Mouse (Mus musculus): ENCODE results near the gene Polr1a. TPM values are rescaled to one million over a fixed set of nuclear protein-coding genes. Genes with fewer than 3 reads are reported as not detected.

The Polr1a gene
- total RNA-seq, 2 experiments from 2014 or later: 32.3 to 40.5 TPM

DNA sequence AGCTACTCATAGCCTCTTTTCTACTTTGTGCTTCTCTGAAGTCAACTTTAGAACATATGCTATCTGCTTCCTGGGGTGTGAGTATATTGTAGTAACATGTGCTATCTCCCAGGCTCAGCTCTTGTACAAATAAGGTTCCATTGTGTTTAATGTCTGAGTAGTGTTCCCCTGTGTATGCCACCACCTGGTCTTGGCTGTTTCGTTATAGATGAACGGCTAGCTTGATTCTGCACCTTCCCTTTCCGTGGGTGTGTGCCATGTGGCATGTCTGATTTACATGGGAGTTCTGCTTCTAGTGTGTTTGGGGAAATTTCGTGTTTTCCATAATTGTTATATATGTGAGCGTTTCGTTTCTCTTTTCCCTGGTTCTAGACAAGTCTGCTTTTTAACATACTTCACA is 36.2 kb downstream of the Polr1a start:
- no peak for DNase-seq
- intact Hi-C loops (cut with DNase I): no loop called here

DNA sequence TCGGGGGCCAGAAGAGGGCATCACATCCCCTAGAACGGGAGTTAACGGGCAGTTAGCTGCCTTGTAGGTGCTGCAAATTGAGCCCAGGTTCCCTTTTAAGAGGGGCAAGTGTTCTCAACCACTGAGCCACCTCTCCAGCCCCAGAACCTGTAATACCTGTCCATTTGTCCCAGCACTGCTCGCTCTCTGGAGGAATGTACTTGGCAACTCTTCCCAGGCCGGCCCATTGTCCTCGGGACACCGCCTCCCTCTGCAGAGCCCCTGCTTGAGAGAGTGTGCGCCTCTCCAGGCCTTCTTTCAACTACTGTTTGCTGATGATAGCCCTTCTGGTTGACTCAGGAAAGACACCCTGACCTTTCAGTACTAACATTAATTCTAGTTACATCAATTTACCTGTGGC is 37.3 kb downstream of the Polr1a start:
- DNase-seq: no peak
- intact Hi-C loops (cut with DNase I): no loop called here

DNA sequence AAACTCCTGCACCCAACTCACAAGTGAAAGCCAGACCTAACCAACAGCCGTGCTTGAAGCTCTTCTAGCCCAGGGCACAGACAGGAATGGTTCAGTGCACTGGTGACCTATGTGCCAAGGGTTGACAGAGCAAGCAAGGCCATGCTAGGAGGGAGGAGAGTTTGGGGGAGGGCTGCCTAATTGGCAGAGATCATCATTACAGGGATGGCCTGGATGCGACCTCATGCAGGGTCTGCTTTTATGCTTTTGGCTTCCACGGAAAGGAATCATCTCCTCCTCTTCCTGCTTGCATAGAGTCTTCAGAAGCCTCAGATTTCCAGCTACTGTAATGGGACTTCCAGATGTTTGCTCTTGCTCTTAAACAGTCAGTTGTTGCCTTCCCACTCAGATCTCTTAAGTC is 40.9 kb downstream of the Polr1a start:
- intact Hi-C loops (cut with DNase I): no loop called here
- no peak for DNase-seq

DNA sequence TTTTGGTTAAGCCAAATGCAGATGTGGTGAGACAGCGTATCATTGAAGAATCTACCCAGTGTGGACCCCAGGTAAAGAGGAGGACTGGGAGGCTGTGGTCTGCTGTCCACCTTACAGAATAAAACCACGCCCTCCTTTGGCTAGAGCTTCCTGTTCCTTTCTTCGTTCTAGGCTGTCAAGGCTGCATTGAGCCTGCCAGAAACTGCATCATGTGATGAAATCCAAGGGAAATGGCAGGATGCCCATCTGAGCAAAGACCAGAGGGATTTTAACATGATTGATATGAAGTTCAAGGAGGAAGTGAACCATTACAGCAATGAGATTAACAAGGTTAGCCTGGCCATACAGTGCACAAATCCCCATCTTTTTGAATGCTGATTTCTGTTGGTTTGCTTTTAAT is 41.7 kb downstream of the Polr1a start:
- intact Hi-C loops (cut with DNase I): no loop called here
- peak in 1 of 2 experiments; percentile 30 for DNase-seq

DNA sequence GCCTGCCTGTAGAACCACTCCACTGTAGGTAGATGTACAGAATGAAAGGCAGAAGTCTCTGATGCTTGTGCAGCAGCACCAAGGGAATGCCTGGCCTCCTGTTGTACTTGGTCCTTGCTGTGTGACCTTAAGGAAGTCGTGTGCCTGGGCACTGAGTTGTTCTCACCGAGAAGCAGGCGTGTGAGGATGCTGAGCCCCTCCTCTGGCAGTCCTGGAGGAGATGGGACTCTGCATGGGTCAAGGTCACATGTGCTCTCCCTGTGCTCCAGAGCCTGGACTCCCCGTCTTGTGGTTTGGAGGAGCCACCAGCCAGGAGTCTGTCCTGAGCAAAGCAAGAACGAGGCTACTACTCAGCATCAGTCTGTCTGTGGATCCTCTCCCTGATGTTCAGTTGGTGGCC is 42.3 kb downstream of the Polr1a start:
- DNase-seq: no peak
- intact Hi-C loops (cut with DNase I): no loop called here

DNA sequence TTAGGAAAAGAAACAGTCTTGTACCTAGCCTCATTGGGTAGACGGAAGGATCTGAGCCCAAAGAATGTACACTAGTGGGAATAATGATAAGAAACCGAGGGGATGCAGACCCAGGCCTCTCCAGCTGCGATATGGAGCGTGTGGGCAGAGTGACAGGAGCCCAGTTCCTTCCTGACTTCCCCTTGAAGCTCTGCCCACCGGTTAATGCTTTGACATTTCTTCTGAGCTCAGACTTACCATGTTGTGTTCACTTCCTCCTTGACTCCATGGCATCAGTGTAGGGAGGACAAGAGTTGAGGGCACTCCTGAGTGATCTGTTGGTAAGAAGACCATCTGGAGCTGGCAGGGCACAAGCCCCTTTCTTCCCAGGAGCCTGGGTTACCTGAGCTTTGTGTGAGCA is 53.3 kb downstream of the Polr1a start:
- DNase-seq: no peak
- intact Hi-C loops (cut with DNase I): no loop called here

DNA sequence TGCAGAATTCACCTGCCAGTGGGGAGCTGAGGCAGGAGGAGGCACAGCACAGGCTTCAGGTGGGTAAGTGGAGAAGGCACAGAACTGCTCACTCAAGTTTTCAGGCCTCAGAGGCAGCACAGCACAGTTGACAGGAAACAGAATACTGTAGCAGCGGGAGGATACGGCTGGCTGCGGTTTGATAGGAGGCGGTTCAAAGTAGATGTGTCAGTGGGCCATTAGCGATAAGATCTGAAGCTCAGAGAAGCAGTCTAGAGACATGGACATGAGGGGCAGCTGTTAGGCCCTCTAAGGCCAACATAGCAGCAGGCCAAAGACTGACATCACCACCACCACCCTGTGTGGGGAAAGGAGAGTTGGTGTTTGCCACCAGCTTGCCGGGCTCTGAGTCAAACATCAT is 53.9 kb downstream of the Polr1a start:
- intact Hi-C loops (cut with DNase I): no loop called here
- no peak for DNase-seq

DNA sequence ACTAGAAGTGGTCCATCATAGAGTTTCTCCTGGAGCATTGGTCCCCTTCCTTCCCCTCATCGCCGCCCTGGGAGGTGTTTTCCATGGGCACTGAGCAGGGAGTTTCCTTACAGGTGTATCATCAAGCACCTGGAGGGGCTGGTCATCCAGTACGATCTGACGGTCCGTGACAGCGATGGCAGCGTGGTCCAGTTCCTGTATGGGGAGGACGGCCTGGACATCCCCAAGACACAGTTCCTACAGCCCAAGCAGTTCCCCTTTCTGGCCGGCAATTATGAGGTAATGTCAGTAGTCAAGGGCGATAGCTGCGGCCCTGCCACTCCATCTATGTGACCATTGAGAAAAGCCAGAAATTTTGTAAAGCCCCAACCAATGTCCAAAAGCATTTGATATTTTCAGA is 54.7 kb downstream of the Polr1a start:
- no peak for DNase-seq
- intact Hi-C loops (cut with DNase I): no loop called here

DNA sequence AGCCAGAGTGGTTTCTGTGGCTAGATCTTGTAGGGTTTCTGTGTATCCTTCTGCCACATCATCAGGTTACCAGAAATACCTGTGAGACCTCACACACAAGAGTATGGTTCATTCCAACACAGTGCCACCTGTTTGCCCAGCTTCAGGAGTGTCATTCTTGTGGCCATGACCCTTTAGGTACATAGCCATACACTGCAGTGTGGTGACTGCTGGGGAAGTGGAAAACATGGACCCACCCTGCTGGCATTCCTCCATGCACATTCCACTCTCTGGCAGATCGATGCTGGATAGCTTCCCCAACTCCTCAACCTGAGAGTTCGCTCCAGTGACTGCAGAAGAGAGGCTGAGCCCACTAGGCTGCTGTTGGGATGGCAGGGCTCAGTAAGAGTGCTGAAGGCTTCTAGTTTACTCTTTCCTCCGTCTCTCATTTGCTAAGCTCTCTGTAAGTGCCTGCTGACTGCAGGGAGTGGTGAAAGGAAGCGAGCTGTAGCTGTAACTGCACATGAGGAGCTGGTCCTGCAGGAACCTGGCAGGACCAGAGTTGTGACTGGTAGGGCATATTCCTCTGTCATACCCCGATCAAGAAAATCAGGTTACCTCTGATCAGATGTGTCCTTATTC is 57.9 kb downstream of the Polr1a start:
- intact Hi-C loops (cut with DNase I): loop anchor here (5.0 kb wide), 1 partner anchor 131 kb away; the partner anchor contains the start of gene St3gal5
- DNase-seq: no peak

DNA sequence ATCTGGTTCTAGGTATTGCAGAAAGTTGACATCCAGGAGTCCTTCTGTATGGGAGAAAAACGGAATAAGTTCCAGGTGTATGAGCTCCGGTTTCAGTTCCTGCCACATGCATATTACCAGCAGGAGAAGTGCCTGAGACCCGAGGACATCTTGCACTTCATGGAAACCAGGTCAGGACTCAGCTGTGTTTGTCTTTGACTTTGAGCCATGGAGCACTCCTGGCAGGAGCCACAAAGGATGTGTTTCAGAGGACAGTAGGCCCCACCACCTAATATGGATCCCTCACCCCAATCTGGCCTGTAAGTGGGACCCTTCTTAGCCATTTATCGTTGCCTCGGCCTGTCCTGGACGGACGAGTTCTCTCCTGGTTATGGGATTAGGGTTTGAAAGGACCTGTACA is 59.0 kb downstream of the Polr1a start:
- no peak for DNase-seq
- intact Hi-C loops (cut with DNase I): loop anchor here (5.0 kb wide), 1 partner anchor 129 kb away; the partner anchor contains the start of gene St3gal5

DNA sequence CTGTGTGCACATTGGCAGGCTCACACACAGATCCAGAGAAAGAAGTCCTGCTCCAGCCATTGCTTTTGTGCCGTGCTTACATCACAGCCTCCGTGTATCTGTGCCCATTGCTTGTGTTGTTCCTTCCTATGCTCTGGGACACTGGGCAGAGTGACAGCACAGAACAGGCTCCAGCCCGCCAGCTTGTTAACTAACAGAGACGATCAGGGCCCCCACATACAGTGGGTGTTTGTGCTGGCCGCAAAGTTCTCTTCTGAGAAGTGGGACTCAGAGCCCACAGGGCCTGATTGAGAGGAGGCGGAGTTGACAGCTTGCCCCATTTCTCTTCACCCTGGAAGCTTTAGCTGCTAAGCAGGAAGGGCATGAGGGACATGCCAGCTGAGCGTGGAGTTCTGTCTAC is 60.6 kb downstream of the Polr1a start:
- intact Hi-C loops (cut with DNase I): loop anchor here (5.0 kb wide), 1 partner anchor 128 kb away; the partner anchor contains the start of gene St3gal5
- DNase-seq: no peak

DNA sequence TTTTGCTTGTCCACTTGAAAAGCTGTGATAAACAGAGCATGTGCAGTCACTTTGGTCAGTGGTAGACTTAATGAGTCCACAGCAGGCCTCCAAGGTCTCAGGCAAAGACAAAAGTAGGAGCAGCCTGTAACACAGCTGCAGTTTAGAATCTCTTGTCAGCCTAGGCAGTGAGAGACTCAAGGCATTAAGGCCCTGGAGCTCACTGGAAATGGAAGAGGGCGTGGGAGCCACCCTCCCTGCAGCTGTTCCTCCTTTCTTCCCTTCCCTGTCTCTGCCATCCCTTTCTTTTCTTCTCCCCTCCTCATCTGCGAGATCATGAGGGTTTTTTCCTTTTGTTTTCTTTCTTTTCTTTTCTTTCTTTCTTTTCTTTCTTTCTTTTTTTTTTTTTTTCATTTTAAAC is 61.3 kb downstream of the Polr1a start:
- intact Hi-C loops (cut with DNase I): no loop called here
- no peak for DNase-seq

DNA sequence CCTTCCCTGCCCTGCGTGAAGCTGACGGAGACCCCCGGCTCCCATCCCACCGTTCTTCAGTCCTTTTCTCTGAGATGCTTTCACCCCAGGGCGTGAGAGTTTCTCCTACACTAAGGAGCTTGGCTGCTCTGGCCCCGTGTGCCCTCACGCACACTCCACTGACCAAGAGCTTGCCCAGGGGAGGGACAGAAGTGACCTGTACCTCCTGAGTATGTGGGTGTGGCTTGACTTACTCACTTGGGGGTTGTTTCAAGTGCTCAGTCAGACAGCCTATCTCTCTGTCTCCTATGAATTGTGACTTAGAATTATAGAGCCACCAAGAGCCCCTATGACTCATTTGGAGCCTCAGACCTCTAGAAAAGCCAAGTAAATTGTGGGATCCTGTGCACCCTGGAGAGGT is 67.7 kb downstream of the Polr1a start:
- intact Hi-C loops (cut with DNase I): no loop called here
- no peak for DNase-seq

DNA sequence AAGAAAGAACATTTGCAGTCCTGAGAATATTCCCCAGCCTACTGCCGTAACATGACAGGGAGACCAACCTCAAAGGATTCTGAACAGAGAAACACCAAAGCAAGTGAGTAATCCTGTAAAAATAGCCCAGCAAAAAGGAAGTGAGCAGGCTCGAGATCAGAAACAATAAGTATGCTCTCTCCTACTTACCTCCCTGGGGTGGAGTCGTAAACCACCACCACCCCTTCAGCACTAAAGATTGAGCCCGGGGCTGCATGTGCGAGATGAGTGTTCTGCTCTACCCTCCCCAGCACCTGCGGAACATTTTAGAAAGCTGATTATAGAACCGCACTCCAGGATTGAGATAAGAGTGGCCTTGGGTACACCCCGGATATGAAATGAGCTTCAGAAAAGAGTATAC is 71.3 kb downstream of the Polr1a start:
- no peak for DNase-seq
- intact Hi-C loops (cut with DNase I): no loop called here

DNA sequence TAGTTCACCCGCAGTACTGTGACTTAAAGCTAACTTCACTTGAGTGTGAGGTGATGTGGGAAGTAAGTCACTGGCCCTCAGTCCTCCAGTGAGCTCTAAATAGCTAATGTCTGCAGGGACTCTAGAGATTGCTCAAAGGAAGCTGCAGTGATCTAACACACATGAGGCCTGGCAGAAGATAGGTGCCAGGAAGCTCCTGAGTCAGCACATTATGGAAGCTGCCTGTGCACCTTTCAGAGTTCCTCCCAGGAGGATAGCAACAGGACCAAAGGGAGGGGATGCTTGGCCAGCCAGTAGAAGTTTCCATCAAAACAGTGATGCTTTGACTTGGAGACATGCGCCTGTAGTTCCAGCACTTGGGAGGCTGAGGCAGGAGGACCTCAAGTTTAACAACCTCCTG is 71.7 kb downstream of the Polr1a start:
- intact Hi-C loops (cut with DNase I): no loop called here
- no peak for DNase-seq

DNA sequence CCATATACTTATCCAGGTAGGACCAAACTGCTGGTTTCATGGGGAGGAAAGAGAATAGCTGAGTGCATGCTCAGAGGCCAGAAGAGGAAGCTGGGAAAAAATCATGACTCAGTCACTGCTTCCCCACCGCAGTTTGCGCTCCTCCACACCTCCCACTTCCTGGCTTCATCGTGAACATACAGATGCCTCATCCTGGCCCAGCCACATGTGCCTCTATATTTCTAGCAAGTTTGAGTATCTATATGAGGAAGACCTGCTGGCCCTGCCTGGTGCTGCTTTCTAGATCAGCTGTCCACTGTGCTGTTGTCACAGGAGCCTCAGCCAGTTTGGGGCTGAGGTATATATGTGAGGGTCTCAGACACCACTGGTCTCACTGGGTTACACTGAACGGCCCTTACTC is 72.6 kb downstream of the Polr1a start:
- intact Hi-C loops (cut with DNase I): no loop called here

DNA sequence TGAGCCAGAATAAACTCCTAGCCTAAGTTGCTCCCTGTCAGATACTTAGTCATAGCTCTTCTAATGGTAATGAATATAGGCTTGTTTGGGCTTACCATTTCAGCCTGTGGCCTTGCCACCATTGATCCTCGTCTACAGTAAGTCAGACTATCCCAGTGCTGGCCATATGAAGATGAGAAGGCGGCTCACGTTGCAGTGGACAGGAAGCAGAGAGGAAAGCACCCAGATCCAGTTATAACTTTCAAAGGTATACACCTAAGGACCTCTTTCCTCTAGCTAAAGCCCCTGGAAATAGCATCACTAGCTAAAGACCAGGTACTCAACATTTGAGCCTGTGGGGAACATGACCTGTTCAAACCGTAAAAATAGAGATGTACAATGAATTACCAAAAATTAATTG is 77.1 kb downstream of the Polr1a start:
- intact Hi-C loops (cut with DNase I): no loop called here
- DNase-seq: no peak

More for the DNA sequence above, 72.6 kb downstream of the Polr1a start:
- DNase-seq: no peak

DNA sequence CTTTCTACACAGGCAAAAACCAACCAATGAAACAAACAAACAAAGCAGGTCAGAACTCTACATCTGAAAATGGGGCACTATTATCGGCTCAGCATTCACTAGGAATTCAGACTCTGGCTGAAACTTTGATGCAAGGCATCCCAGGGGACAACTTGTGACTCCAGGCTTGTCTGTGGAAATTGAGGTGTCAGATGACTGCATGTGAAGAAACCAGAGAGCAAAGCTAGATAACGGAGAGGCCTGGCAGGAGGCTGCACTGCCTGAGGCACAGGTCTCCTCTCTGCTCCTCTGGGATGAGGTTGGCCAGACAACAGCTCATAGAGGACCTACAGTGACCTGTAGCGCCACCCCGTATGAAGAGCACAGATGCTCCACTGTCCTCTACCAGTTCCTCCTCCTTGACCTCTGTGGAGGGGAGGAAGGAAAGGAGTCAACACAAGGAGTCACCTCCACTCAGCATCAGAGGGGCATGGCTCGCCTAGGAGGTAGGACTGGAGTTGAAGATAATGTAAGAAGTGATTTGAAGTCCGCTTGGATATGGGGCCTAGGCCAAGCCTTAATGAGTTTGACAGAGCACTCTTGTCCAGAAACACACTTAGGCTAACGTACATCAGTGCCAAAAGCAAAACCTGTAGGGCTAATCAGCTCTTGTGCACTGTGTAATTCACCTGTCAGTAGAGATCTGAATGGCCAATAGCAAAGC is 78.8 kb downstream of the Polr1a start:
- intact Hi-C loops (cut with DNase I): no loop called here
- DNase-seq: no peak

DNA sequence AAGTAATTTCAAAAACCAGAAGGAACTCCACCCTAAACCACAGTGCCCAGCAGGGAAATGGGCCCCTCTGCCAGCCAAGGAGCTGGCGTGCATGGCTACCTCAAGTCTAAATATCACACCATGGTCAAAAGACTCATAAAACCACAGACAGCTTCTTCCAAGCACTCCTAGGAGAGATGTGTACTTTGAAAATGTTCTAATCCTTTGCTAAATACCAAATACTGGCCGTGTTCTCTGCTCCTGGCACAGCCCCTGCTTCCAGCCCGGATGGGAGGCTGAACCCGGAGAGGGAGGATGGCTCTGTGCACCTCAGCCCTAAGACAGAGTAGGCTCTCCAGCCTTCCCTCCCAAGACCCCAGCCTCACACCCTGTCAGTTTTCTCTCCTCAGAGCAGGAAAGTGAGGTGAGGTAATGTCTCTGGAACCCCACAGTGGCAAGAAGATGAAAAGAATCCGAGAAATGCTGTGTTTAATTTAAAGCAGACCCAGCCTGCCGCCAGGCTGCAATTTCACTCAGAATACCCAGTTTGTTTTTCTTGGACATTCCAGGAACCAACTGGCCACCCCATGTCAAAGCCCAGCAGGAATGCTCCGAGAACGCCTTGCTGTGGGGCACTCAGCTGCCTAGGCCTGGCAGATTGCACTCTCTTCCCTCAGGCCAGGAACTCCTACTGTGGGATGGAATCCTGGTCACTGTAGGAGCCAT is 80.9 kb downstream of the Polr1a start:
- intact Hi-C loops (cut with DNase I): no loop called here
- DNase-seq: peak in 1 of 2 experiments; percentile 33

DNA sequence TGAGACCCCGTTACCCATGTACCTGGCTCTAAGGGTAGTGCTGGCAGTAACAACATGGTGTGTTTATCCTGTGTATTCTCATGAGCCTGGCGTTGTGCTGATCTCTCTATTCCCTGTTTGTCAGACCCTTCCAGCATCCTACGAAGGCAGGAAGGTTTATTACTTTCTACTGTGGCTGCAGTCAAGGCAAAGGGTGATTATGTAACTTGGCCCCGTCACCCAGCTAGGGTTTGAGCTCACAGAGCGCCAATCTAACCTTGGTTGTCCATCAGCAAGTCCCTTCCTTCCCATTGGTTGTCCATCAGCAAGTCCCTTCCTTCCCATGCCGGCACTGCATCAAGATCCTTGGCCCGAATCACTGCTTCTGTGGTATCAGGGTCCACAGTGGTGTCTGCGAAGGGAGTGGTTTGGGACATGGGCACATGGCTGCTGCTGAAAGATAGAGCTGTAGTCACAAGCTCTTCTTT is 81.6 kb downstream of the Polr1a start:
- DNase-seq: no peak
- intact Hi-C loops (cut with DNase I): no loop called here

DNA sequence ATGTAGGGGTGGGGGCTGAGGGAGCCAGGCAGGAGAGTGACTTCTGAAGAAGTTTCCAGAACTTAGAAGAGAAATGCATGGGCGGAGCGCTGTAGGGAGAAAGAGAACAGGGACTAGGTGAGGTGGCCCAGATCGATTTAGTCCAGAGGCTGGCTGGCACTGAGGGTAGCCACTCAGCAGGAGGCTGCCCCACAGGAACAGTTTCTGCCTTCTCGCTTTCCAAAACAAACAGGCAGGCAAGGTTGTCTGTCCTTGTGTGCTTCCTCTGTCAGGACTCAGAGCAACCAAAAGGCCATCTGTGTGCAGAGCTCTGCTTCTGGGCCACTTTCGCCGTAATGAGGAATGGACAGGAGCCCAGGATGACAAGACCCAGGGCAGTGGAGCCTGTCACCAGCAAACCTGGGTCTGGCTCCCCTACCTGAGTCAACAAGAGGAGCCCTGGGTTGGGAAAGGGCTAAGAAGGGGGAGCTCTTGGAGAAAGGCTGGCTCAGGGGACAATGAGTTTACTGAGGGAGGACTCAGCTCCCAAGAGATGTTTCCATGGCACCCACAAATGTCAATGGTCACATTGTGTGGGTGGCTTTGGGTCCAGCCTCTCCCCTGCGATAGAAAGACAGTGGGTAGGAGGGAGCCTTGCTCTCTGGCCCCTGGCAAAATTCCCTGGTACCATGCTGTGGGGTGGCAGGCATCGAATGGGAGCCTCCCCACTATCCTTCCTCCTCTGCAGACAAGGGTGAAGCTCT is 82.5 kb downstream of the Polr1a start:
- DNase-seq: no peak
- intact Hi-C loops (cut with DNase I): no loop called here
